Mouse (Mus musculus) frontal cortex, postnatal 10 days (tissue): ENCODE results near the gene Evi5.

ENCODE experiments used
- DNase-seq, 2 experiments: peaks; one replicate each; pipeline ENCODE4 v3.0.0; 2022; ENCODE audit warnings: low spot score in 2 of 2, mixed read lengths in 1 of 2

Gene Evi5

GRCm38 (mm10) chr5:107711689-107712088, 163.2 kb downstream of the Evi5 start:
- DNase-seq = no peak

GRCm38 (mm10) chr5:107708124-107708797, 166.6 kb downstream of the Evi5 start:
- no peak for DNase-seq

- DNase-seq = no peak
These were observed 168.6 kb downstream of the Evi5 start for GRCm38 (mm10) chr5:107706262-107706661.

GRCm38 (mm10) chr5:107705756-107706155, 169.2 kb downstream of the Evi5 start:
- DNase-seq = no peak

- no peak for DNase-seq
These were observed 171.6 kb downstream of the Evi5 start for GRCm38 (mm10) chr5:107703207-107703763.

- no peak for DNase-seq
These were observed 173.2 kb downstream of the Evi5 start for GRCm38 (mm10) chr5:107701658-107702057.

GRCm38 (mm10) chr5:107700873-107701272, 174.0 kb downstream of the Evi5 start:
- DNase-seq = no peak

- DNase-seq = no peak
These were observed 176.0 kb downstream of the Evi5 start for GRCm38 (mm10) chr5:107698888-107699287.

- DNase-seq = no peak
These were observed 179.9 kb downstream of the Evi5 start for GRCm38 (mm10) chr5:107695019-107695418.
